Mouse (Mus musculus): Measurements from ENCODE around the gene Gng8. TPM values are rescaled to one million over a fixed set of nuclear protein-coding genes. Genes with fewer than 3 reads are reported as not detected.

Gng8 gene
- polyA plus RNA-seq, 2 experiments from 2014 or later, result not detected

- ATAC-seq, result no peak
These were observed 36.8 kb downstream of the Gng8 start for GRCm38 (mm10) chr7:16928341-16928740.

- ATAC-seq, result peak; percentile 65
These were observed 39.3 kb downstream of the Gng8 start for GRCm38 (mm10) chr7:16930850-16931249.

- peak; percentile 63 for ATAC-seq
These were observed 40.5 kb downstream of the Gng8 start for GRCm38 (mm10) chr7:16931968-16932627.

- peak; percentile 28 for ATAC-seq
These were observed 41.4 kb downstream of the Gng8 start for GRCm38 (mm10) chr7:16932704-16933577.

DNA sequence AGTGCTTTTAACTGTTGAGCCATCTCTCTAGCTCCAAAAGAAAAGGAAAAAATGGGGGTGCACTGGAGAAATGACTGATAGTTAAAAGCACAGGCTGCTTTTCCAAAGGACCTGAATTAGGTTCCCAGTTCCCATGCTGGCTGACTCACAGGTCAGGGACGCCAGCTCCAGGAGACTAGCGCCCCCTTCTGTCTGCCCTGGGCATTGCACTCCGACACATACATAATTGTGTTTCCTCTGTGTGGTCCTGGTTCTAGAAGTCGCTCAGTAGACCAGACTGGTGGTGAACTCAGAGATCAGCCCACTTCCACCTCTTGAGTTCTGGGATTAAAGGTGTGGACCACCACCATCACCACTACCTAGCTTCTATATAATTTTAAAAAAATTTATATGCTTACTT is 45.7 kb downstream of the Gng8 start:
- no peak for ATAC-seq

DNA sequence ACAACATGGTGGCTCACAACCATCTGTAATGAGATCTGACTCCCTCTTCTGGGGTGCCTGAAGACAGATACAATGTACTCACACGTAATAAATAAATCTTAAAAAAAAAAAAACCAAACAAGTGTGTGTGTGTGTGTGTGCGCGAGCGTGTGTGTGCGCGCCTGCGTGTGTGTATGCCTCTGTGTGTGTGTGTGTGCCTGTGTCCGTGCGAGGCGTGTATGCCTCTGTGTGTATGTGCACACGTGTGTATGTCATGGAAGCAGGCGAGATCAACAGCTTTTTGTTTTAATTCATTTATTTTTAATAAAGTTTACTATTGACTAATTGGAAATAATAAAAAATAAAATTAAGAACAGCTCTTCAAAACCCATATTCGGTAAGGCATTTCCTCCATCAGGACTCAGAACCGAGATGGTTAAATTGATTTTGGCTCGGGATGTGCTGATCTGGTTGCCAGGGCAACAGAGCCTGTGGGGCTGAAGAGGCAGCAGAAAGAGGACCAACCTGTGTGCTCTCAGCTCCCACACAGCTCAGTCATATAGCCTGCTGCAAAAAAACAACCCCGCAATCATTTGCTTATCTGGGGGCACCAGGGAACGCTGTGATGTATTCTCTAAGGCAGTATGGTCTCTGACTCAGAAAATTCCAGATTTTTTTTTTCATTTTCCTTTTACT is 46.7 kb downstream of the Gng8 start:
- no peak for ATAC-seq

DNA sequence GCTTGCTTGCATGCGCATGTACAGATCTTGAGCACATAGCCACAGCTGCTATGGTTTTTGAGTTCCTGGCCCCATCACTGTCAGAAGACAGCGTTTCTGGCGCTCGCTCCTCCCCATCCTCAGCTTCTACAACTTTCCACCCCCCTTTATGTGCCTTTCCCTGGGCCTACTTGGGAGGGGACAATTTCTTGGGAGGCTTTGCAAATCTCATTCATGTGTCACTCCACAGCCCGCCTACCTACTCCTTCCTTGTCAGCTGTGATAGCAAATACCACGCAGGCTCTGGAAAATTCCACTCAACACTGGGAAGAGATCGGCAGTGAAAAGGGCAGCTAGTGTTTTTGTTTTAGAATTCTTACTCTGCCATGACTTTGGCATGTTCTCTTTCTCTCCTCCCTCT is 48.7 kb downstream of the Gng8 start:
- ATAC-seq, result no peak

DNA sequence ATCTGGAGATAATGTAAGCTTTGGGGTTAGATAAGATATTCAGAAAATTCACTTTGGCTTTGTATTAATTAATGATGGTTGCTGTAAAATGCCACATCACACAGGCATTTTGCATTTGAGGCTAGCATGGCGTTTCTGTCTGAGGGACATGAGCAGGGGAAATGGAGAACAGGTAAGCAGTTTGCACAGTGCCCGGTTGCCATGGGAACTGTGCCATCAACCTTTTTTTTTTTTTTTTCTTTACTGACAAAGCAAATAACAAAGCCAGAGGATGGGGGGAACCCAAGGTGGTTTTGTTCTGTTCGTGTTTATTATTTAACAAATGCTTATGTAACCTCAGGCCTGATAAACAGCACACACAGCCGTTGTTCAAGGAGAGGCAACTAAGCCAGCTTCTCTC is 51.3 kb downstream of the Gng8 start:
- ATAC-seq, result no peak

DNA sequence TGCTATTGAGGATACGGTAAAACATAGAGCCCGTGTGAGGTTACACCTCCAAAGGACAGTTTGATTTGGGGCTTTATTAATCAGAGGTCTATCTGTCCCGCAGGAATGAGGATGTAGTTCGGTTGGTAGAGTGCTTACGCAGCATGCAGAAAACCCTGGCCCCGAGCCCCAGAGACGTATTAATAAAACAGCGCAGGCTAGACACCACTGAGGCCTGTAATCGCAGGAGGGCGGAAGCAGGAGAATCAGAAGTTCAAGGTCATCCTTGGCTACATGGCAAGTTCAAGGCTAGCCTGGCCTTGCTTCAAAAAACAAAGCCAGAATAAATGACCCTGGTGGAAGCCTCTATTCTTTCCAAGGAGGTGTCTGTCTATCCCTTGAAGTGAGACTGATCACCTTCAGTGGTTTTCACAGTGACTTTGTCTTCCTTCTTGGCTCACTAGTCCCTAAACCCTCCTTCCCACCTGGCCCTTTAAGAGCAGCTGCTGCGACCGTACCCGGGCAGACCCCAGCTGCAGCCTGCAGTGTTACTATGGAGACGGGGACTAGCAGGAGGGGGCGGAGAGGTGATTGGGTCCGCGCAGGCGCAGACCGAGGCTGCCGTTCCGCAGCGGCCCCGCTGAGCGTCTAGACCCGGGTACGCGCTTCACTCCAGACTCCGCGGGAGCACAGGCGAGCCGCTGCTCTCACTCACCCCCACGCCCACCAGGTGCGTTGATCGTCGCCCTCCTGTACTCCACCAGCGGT is 52.6 kb downstream of the Gng8 start, which contains the start of gene Pnmal2:
TSS of gene Pnmal2 (plus strand) at position 622 of the 747 bp plus-strand sequence.
- ATAC-seq, result peak; percentile 28

GRCm38 (mm10) chr7:16944808-16945315 is 53.3 kb downstream of the Gng8 start:
- no peak for ATAC-seq

Other genes with a start within 250 kb of the Gng8 start
- gene Ceacam15, start 216.1 kb upstream of the Gng8 start, polyA plus RNA-seq (2017; shearing (Covaris generic)), result under 1 TPM in 1 of 2 experiments, not detected in 1; 0.32 TPM
- not detected for gene Ceacam9, start 169.9 kb upstream of the Gng8 start, polyA plus RNA-seq (2017; shearing (Covaris generic))
- 100 to 1,000 TPM; 101 to 111 TPM for gene Ap2s1, start 153.4 kb upstream of the Gng8 start, polyA plus RNA-seq (2017; shearing (Covaris generic))
- gene Slc1a5, start 110.4 kb upstream of the Gng8 start, polyA plus RNA-seq (2017; shearing (Covaris generic)), result 100 to 1,000 TPM; 143 to 179 TPM
- 10 to 100 TPM; 23.0 to 23.1 TPM for gene Strn4, start 75.9 kb upstream of the Gng8 start, polyA plus RNA-seq (2017; shearing (Covaris generic))
- gene Fkrp, start 75.1 kb upstream of the Gng8 start, polyA plus RNA-seq (2017; shearing (Covaris generic)), result 1 to 10 TPM; 6.5 to 7.5 TPM
- 10 to 100 TPM; 45.7 to 47.6 TPM for gene Prkd2, start 48.9 kb upstream of the Gng8 start, polyA plus RNA-seq (2017; shearing (Covaris generic))
- gene Dact3, start 16.5 kb upstream of the Gng8 start, polyA plus RNA-seq (2017; shearing (Covaris generic)), result not detected
- gene Ptgir, start 14.7 kb downstream of the Gng8 start, polyA plus RNA-seq (2017; shearing (Covaris generic)), result 10 to 100 TPM; 11.8 to 13.2 TPM
- gene Calm3, start 32.3 kb downstream of the Gng8 start, polyA plus RNA-seq (2017; shearing (Covaris generic)), result 100 to 1,000 TPM; 106 to 159 TPM
- gene Pnmal2, start 52.9 kb downstream of the Gng8 start, polyA plus RNA-seq (2017; shearing (Covaris generic)), result not detected
- not detected for gene Pnmal1, start 67.9 kb downstream of the Gng8 start, polyA plus RNA-seq (2017; shearing (Covaris generic))
- gene Gm42372, start 91.3 kb downstream of the Gng8 start, polyA plus RNA-seq (2017; shearing (Covaris generic)), result 1 to 10 TPM; 3.6 to 4.2 TPM
- gene Ccdc8, start 100.9 kb downstream of the Gng8 start, polyA plus RNA-seq (2017; shearing (Covaris generic)), result under 1 TPM in 1 of 2 experiments, not detected in 1; 0.16 TPM
- 10 to 100 TPM; 49.6 to 63.3 TPM for gene Ppp5c, start 136.1 kb downstream of the Gng8 start, polyA plus RNA-seq (2017; shearing (Covaris generic))
- under 1 TPM; 0.32 to 0.49 TPM for gene Hif3a, start 170.6 kb downstream of the Gng8 start, polyA plus RNA-seq (2017; shearing (Covaris generic))
- gene Psg16, start 182.3 kb downstream of the Gng8 start, polyA plus RNA-seq (2017; shearing (Covaris generic)), result 1 to 10 TPM in 1 of 2 experiments, not detected in 1; 1.1 TPM

Measured in activated CD4-positive, CD25-positive, alpha-beta regulatory T cell, adult 4 months (primary cell).